Mouse (Mus musculus) left cerebral cortex, adult 8-10 months (tissue): ENCODE measurements around the gene Kcne1. TPM values are rescaled to one million over a fixed set of nuclear protein-coding genes. Genes with fewer than 3 reads are reported as not detected.

Source experiments
- DNase-seq, 2 experiments: peaks; one replicate each; pipeline ENCODE4 v3.0.0; 2022; ENCODE audit warnings: low spot score in 2 of 2
- total RNA-seq, 4 experiments: library from RNA; stranded (reverse); gene quantifications; 2 replicates each; pipeline ENCODE4 v1.2.4; 2022

The Kcne1 gene
- total RNA-seq, 4 experiments from 2014 or later = 0.24 TPM; not detected in 3

- no peak for DNase-seq
Observed at GRCm38 (mm10) chr16:92309126-92309525, 50.1 kb downstream of the Kcne1 start.

- no peak for DNase-seq
Observed at GRCm38 (mm10) chr16:92307947-92308346, 51.3 kb downstream of the Kcne1 start.

- no peak for DNase-seq
Observed at GRCm38 (mm10) chr16:92305519-92305918, 53.7 kb downstream of the Kcne1 start.

- DNase-seq = no peak
Observed at GRCm38 (mm10) chr16:92302506-92302905, 56.8 kb downstream of the Kcne1 start.

GRCm38 (mm10) chr16:92301989-92302388, 57.3 kb downstream of the Kcne1 start:
- DNase-seq = no peak

GRCm38 (mm10) chr16:92301412-92301806, 57.9 kb downstream of the Kcne1 start:
- DNase-seq = peak in 1 of 2 experiments; percentile 48

GRCm38 (mm10) chr16:92300649-92301411, 58.4 kb downstream of the Kcne1 start, which contains the start of gene Smim11:
Gene Smim11, plus strand, starts transcription at chr16:92301286.
- peak; percentile 86 to 95 for DNase-seq

Other genes starting within 250 kb of the Kcne1 start
- gene Kcne2, start 67.1 kb downstream of the Kcne1 start, total RNA-seq = 1 to 10 TPM in 1 of 4 experiments, under 1 TPM in 2, not detected in 1; 0.21 to 2.5 (median 0.66) TPM
- 10 to 100 TPM; 17.2 to 27.5 (median 17.9) TPM for gene Smim11, start 58.2 kb downstream of the Kcne1 start, total RNA-seq
- not detected for gene Fam243, start 38.0 kb downstream of the Kcne1 start, total RNA-seq
- gene Rcan1, start 111.4 kb upstream of the Kcne1 start, total RNA-seq = 10 to 100 TPM; 50.9 to 58.6 (median 52.5) TPM
- 1 to 10 TPM; 3.7 to 8.6 (median 4.1) TPM for gene Clic6, start 126.3 kb upstream of the Kcne1 start, total RNA-seq